Mouse (Mus musculus): ENCODE measurements around the gene Mttp.

DNA sequence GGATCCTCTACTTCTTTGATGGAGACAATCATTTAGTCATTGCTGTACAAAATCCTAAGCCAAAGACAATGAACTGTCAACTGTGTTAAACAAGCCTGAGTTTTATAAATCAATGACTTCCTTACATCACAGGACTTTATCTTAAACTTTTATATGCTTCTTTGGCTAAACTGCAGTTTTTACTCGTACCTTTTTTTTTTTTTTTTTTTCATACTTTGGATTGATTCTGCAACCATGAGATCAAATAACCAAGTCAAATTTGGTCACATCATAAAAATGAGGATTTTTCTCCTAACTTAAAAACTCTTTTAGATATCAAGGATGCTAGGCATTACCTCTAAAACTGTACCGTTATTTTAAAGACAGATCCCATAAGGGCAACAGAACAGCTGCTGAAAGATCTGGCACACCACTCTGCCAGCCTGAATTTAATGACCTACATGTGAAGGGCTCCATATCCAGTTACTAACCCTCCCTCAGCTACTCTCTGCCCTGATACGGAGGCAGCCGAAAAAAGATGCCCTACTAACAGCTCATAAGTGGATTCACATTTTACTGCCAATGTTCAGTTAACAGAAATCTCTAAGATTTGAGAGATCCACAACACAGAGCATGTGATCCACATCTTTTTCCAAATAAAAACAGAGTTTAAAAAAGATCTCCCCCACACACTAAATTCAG lies 2.6 kb downstream of the Mttp start:
- TF ChIP-seq CTCF (IDR thresholded peaks at IDR 0.05; ENCODE audit: extremely low read depth, insufficient read depth, insufficient read length, insufficient replicate concordance): no peak
- TF ChIP-seq POLR2A (IDR thresholded peaks at IDR 0.05; ENCODE audit: low read depth, low read length): no peak
